Mouse (Mus musculus): ENCODE measurements at regions not wholly inside any gene's neighbourhood (a gene's known extent, or its start where the extent isn't known, plus 50 kb on each side); places are given as distances from the start of the nearest gene placed in this dataset.
A peak's percentile ranks its signal among the peaks of the same experiment; 100 is the strongest.

DNA sequence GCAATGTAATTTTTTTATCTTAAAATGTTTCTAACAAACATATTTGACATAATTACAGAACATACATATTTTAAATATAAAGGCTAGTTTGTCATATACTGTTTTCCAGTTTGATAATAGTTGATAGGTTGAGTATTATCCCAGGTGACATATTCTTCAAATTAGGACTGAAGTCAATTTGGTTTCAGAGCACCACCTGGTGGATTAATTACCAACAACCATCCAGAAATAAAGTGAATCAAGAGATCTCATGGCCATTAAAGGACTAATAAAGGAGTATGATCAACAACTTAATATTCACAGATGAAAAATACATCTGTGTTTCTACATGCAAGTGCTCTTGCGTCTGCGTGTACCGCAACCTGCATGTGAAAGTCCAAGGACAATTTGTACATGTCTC is 50.3 kb upstream of the Nmu start:
- Histone ChIP-seq H3K27ac (ENCODE audit: low read depth) (no peak overlapping the region), H3K27me3 (ENCODE audit: insufficient read depth, low read length) (no peaks in the 10 kb centered on the region), H3K4me1 (ENCODE audit: insufficient read depth) (no peaks in the 10 kb centered on the region), H3K9ac (replicated peaks) (no peak overlapping the region), H3K36me3 (replicated peaks; ENCODE audit: insufficient read depth, low read length) (no peaks in the 10 kb centered on the region), H3K9me3 (ENCODE audit: low read length) (no peaks in the 10 kb centered on the region), H3K4me2 (ENCODE audit: low read depth, low read length) (no peak overlapping the region), H3K4me3 (ENCODE audit: low read depth, low read length) (no peak overlapping the region)
- no peak for ATAC-seq
- WGBS (ENCODE audit: insufficient replicate concordance) = 81% methylated on average over 3 of the region's 3 CpGs
- peak; percentile 43 for TF ChIP-seq CTCF (IDR thresholded peaks at IDR 0.05; ENCODE audit: low read depth)
- TF ChIP-seq EP300 (IDR thresholded peaks at IDR 0.05; ENCODE audit: low read depth) = no peak
- no peak for DNase-seq

DNA sequence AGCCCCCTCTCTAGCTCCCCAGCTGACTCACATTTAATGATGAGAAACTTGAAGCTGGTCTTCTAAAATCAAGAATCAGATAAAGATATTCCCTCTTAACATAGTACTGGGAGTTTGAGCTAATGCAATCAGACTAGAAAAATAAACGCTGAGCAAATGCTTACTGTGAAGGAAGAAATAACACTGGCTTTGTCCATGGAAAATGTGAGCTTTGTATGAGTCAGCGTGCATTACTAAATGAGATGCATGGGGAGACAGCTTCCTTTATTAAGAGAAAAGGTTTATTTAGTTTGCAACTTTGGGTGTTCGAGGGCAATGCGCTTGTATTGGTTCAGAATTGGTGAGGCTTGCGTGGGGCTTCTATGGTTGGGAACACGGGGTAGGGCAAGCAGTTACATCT is 52.7 kb upstream of the Nmu start:
- WGBS (ENCODE audit: insufficient replicate concordance) = 83% methylated on average over 6 of the region's 6 CpGs
- no peak overlapping the region for H3K4me2 ChIP-seq (ENCODE audit: low read depth, low read length)
- no peak for TF ChIP-seq EP300 (IDR thresholded peaks at IDR 0.05; ENCODE audit: low read depth)
- no peaks in the 10 kb centered on the region for H3K4me1 ChIP-seq (ENCODE audit: insufficient read depth)
- no peaks in the 10 kb centered on the region for H3K27me3 ChIP-seq (ENCODE audit: insufficient read depth, low read length)
- ATAC-seq (no peak), DNase-seq (no peak)
- H3K4me3 ChIP-seq (ENCODE audit: low read depth, low read length) = no peak overlapping the region
- no peaks in the 10 kb centered on the region for H3K9me3 ChIP-seq (ENCODE audit: low read length)
- H3K27ac ChIP-seq (ENCODE audit: low read depth) = no peak overlapping the region
- no peaks in the 10 kb centered on the region for H3K36me3 ChIP-seq (replicated peaks; ENCODE audit: insufficient read depth, low read length)
- no peak overlapping the region for H3K9ac ChIP-seq (replicated peaks)

DNA sequence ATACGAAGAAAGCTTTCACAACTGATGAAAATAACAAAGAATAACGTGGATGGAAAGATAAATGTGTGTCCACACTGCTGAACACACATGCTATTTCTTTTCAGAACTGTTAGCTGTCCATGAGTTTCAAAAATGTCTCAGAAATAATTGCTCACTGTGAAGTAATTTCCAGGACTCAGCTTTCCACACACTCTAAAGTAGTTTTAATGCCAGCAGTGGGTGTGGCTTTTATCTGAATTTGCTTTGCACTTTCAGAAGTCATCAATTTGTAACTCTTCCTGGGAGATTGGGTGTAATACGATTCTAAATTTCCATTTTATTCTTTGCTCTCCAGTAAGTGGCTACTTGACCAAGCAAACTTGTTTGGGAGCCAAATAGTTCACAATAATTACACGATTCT is 53.5 kb upstream of the Nmu start:
- Histone ChIP-seq H3K36me3 (replicated peaks; ENCODE audit: insufficient read depth, low read length) (no peaks in the 10 kb centered on the region), H3K9ac (replicated peaks) (no peak overlapping the region), H3K27me3 (ENCODE audit: insufficient read depth, low read length) (no peaks in the 10 kb centered on the region), H3K4me1 (ENCODE audit: insufficient read depth) (no peaks in the 10 kb centered on the region), H3K27ac (ENCODE audit: low read depth) (no peak overlapping the region), H3K9me3 (ENCODE audit: low read length) (no peaks in the 10 kb centered on the region), H3K4me2 (ENCODE audit: low read depth, low read length) (no peak overlapping the region), H3K4me3 (ENCODE audit: low read depth, low read length) (no peak overlapping the region)
- no peak for TF ChIP-seq EP300 (IDR thresholded peaks at IDR 0.05; ENCODE audit: low read depth)
- no peak for TF ChIP-seq CTCF (IDR thresholded peaks at IDR 0.05; ENCODE audit: low read depth)
- WGBS (ENCODE audit: insufficient replicate concordance) = 63% methylated on average over 4 of the region's 4 CpGs
- no peak for DNase-seq
- no peak for ATAC-seq

DNA sequence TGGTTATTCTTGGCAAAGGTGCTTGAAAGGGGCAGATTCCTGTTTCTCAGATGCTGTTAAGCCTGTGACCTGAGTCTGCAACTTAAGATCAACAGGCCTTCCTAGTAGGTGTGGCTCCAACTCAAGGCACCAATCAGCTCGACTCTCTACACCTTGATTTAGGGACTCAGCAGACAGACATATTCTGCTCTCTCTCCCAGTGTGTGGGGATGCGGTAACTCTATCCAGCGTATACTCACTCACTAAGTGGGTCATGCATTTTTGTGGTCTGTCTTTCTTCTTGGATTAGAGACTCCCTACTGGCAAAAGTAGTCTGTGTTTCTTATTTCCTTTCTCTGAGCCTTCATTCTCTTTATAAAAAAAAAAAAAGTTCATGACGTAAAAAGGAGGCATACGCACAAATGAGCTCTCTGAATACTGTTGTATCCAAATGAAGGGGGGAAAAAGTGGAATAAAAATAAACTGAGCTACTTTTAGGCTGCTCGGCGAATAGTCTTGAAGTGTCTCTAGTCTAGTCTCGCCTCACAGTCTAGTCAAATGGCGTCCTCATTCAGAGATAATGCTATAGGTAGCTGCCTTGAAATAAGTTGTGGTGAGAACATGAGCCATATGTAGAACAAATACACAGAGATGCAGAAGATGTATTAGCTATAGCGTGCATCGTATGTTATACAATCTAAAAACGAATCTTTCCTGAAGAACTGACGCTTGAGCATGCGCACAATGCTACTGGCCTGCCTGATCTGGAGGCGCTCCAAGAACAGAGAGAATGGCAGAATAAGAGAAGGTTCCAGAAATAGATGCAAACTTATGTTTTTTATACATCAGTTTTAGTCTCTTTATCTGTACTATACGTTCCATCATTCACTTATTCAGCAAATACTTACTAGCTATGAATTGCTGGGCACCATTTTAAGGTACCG is 55.6 kb upstream of the Nmu start:
- no peak overlapping the region for H3K4me2 ChIP-seq (ENCODE audit: low read depth, low read length)
- DNase-seq (no peak), ATAC-seq (no peak)
- no peak for TF ChIP-seq EP300 (IDR thresholded peaks at IDR 0.05; ENCODE audit: low read depth)
- no peak for TF ChIP-seq CTCF (IDR thresholded peaks at IDR 0.05; ENCODE audit: low read depth)
- H3K9me3 ChIP-seq (ENCODE audit: low read length) = no peaks in the 10 kb centered on the region
- H3K4me3 ChIP-seq (ENCODE audit: low read depth, low read length) = no peak overlapping the region
- no peak overlapping the region for H3K9ac ChIP-seq (replicated peaks)
- H3K27me3 ChIP-seq (ENCODE audit: insufficient read depth, low read length) = no peaks in the 10 kb centered on the region
- WGBS (ENCODE audit: insufficient replicate concordance) = 80% methylated on average over 17 of the region's 17 CpGs
- H3K27ac ChIP-seq (ENCODE audit: low read depth) = no peak overlapping the region
- no peaks in the 10 kb centered on the region for H3K4me1 ChIP-seq (ENCODE audit: insufficient read depth)
- H3K36me3 ChIP-seq (replicated peaks; ENCODE audit: insufficient read depth, low read length) = no peaks in the 10 kb centered on the region

DNA sequence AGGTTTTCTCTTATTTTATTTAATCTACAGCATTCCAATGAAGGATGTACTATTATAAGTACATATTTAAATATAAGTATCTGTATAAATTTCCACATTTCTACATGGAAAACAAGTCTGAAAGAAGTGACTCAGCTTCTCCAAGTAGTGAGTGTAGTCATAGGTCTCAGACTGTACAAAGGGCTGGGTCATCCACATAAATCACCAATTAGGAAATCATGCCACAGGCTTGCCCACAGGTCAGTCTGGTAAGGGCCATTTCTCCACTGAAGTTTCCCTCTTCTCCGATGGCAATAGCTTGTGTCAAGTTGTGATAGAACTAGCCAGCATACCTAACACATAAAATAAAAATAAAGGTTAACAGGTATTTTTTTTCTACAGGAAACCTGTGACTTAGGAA is 56.3 kb upstream of the Nmu start:
- no peak for DNase-seq
- ATAC-seq = no peak

DNA sequence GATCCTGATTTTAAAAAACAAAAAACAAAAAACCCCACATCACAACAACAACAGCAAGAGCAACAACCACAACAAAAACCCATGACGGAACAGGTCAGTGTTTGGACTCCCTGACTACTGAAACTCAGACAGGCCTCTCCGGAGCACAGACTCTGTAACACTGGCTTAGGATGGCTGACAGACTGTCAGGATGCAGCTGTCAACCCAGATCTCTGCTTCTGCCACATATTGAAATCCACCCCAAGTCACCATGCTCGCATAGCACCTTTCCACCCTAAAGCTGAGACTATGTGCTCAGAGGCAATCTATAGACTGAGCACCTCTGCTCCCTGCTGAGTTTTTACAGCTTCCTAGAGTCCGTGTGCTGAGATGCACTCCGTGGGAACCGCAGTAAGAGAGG is 57.0 kb upstream of the Nmu start:
- Histone ChIP-seq H3K27me3 (ENCODE audit: insufficient read depth, low read length) (no peaks in the 10 kb centered on the region), H3K9ac (replicated peaks) (no peak overlapping the region), H3K27ac (ENCODE audit: low read depth) (no peak overlapping the region), H3K36me3 (replicated peaks; ENCODE audit: insufficient read depth, low read length) (no peaks in the 10 kb centered on the region), H3K4me1 (ENCODE audit: insufficient read depth) (no peaks in the 10 kb centered on the region), H3K4me3 (ENCODE audit: low read depth, low read length) (no peak overlapping the region), H3K4me2 (ENCODE audit: low read depth, low read length) (no peak overlapping the region), H3K9me3 (ENCODE audit: low read length) (no peaks in the 10 kb centered on the region)
- WGBS (ENCODE audit: insufficient replicate concordance) = 76% methylated on average over 6 of the region's 6 CpGs
- ATAC-seq (no peak), DNase-seq (no peak)
- TF ChIP-seq CTCF (IDR thresholded peaks at IDR 0.05; ENCODE audit: low read depth) (no peak), EP300 (IDR thresholded peaks at IDR 0.05; ENCODE audit: low read depth) (no peak)

More for the DNA sequence above, 56.3 kb upstream of the Nmu start:
- H3K9ac ChIP-seq (replicated peaks) = no peak overlapping the region
- no peak overlapping the region for H3K4me2 ChIP-seq (ENCODE audit: low read depth, low read length)
- H3K36me3 ChIP-seq (replicated peaks; ENCODE audit: insufficient read depth, low read length) = no peaks in the 10 kb centered on the region
- no peaks in the 10 kb centered on the region for H3K27me3 ChIP-seq (ENCODE audit: insufficient read depth, low read length)
- no peaks in the 10 kb centered on the region for H3K9me3 ChIP-seq (ENCODE audit: low read length)
- WGBS (ENCODE audit: insufficient replicate concordance) = 61% methylated on average over 1 of the region's 1 CpGs
- no peak overlapping the region for H3K4me3 ChIP-seq (ENCODE audit: low read depth, low read length)
- no peak overlapping the region for H3K27ac ChIP-seq (ENCODE audit: low read depth)
- no peaks in the 10 kb centered on the region for H3K4me1 ChIP-seq (ENCODE audit: insufficient read depth)
- TF ChIP-seq EP300 (IDR thresholded peaks at IDR 0.05; ENCODE audit: low read depth) (no peak), CTCF (IDR thresholded peaks at IDR 0.05; ENCODE audit: low read depth) (no peak)
